Mouse (Mus musculus) hindbrain, embryonic 13.5 days (tissue): ENCODE results near the gene Hyal3. TPM values are rescaled to one million over a fixed set of nuclear protein-coding genes. Genes with fewer than 3 reads are reported as not detected.
A peak's percentile ranks its signal among the peaks of the same experiment; 100 is the strongest.
"Not testable (repeated sequence)": the region's sequence is repeated elsewhere in the genome, so short reads cannot be mapped to it uniquely, and the experiment has no call there.

Experiments used
- ATAC-seq: fragments of 200-750 bp; cut with Nextera tagmentation; 2 replicates; pipeline ENCODE4 v1.8.0; 2017; ENCODE audit warnings: moderate TSS enrichment; ENCODE audit not compliant: low FRiP score
- H3K27ac ChIP-seq: fragments of 300-500 bp; sonication (generic); 2 replicates; pipeline ENCODE4 v1.5.1; 2015; ENCODE audit warnings: inconsistent platforms, mild to moderate bottlenecking, moderate library complexity
- H3K27me3 ChIP-seq: fragments of 300-500 bp; sonication (generic); 2 replicates; pipeline ENCODE4 v1.6.1; 2015; ENCODE audit warnings: mild to moderate bottlenecking, inconsistent platforms
- H3K36me3 ChIP-seq: fragments of 300-500 bp; sonication (generic); 2 replicates; pipeline ENCODE4 v1.6.1; 2015; ENCODE audit warnings: mild to moderate bottlenecking, inconsistent platforms
- H3K4me1 ChIP-seq: fragments of 300-500 bp; sonication (generic); replicated peaks from 2 replicates; pipeline ENCODE4 v1.6.1; 2015; ENCODE audit warnings: inconsistent platforms
- H3K4me2 ChIP-seq: fragments of 300-500 bp; sonication (generic); 2 replicates; pipeline ENCODE4 v1.6.1; 2015; ENCODE audit warnings: inconsistent platforms, mild to moderate bottlenecking, moderate library complexity
- H3K4me3 ChIP-seq: fragments of 300-500 bp; sonication (generic); 2 replicates; pipeline ENCODE4 v1.5.1; 2015; ENCODE audit warnings: mild to moderate bottlenecking, inconsistent platforms
- H3K9ac ChIP-seq: fragments of 300-500 bp; sonication (generic); 2 replicates; pipeline ENCODE4 v1.6.1; 2015; ENCODE audit warnings: mild to moderate bottlenecking, inconsistent platforms
- H3K9me3 ChIP-seq: fragments of 300-500 bp; sonication (generic); 2 replicates; pipeline ENCODE4 v1.6.1; 2016; ENCODE audit warnings: inconsistent platforms
- WGBS: fragments of 180-500 bp; shearing (Covaris S2); methylation state at CpG from one replicate; pipeline ENCODE4 v1.1.7; 2015; 5-methylcytosine and 5-hydroxymethylcytosine counted together
- polyA plus RNA-seq: library from polyadenylated mRNA; unstranded; fragments of >200 nt; fragmentation: Nextera tagmentation; extraction: Ambion mirVana; gene quantifications from 2 replicates; pipeline ENCODE4 v1.2.1, GENCODE M21; 2015

The Hyal3 gene
- polyA plus RNA-seq, 1 experiment from 2014 or later: 1.3 TPM

DNA sequence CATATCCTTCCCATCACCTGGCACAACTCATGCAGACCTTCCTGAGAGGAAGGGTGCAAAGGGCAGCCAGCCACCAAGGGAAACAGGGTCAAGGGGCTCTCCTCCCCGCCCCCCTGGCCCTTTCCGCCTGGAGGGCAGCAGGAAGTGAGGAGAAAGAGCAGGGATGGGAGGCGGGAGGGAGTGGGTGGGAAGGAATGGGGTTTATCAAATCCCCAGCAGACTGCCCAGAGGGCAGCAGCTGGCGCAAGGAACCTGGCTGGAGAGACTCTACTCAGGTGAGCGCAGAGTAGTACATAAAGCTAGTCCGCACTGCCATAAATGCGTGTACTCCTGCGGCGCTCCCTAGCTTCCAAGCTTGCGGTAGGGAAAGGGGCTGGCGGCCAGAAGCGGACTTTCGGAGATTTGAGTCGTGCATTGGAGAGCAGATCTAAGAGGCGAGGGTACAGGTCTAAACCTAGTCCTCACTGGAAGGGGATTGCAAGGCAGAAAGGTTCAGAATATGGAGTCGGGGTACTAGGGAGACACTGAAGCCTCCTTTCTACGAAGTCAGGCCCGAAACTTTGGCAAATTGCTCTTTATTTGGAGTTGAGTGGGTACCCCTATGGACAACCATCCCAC lies 12.8 kb upstream of the Hyal3 start, which contains the start of gene Hyal2:
Gene Hyal2, plus strand, starts transcription at position 244 of the 618 bp plus-strand sequence.
- peaks cover 42% of the 10 kb centered on the region for H3K36me3 ChIP-seq
- no peak for ATAC-seq

DNA sequence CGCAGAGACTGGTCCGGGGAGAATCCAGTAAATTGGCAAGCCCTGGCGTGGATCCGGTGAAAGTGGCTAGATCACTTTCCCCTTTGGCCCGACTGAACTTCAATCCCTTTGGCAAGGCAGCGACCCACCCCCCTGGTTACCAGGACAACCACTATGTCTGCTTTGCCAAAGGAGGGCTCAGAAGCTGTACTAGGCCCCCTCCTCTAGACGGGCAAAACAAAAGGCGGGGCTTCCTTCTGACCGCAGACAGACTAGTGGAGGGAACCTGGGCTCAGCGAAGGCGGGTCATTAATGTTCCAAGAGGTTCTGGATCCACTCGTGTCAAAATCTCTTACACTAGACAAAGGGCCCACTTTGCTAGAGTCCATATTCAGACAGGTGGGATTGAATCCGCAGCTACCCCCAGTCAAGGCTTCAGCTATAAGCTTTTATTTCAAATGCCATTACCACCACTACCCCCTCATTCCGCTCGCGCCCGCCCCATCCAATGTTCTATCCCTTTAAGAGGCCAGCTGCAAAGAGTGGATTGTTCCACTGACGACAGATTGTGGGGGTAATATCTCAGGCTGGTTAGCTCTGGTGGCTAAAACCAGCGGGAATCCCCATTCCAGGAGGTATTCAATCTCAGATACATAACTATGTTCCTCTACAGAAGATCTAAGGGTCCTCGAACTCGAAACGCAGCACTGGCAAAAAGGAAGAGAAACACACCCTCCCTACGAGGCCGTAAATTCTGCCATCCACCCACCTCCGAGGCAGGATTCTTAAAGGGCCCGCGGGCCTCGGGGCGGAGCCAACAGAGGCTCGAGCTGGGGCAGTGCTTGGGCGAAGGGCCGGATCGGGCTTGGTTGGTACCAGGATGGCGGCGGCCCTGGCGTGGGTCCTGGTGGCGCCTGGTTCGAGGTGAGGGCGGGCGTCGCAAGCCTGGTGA lies 12.0 kb upstream of the Hyal3 start:
- Histone ChIP-seq H3K36me3 (peaks cover 50% of the 10 kb centered on the region), H3K9ac (peak overlapping the region; percentile 94), H3K27ac (peak overlapping the region; percentile 85), H3K4me3 (peak overlapping the region; percentile 92), H3K27me3 (no peaks in the 10 kb centered on the region), H3K4me2 (peak overlapping the region; percentile 93), H3K9me3 (no peaks in the 10 kb centered on the region), H3K4me1 (peaks cover 61% of the 10 kb centered on the region)
- peak; percentile 88 for ATAC-seq
- under 1% methylated on average over 40 of the region's 41 CpGs for WGBS

More for the DNA sequence above, 12.8 kb upstream of the Hyal3 start, which contains the start of gene Hyal2:
- peak within 1 kb of the TSS; percentile 94 for H3K9ac ChIP-seq
- peak within 1 kb of the TSS; percentile 92 for H3K4me3 ChIP-seq
- no peaks in the 10 kb centered on the region for H3K9me3 ChIP-seq
- peaks cover 64% of the 10 kb centered on the region for H3K4me1 ChIP-seq
- H3K4me2 ChIP-seq: peak within 1 kb of the TSS; percentile 93
- H3K27ac ChIP-seq: peak within 1 kb of the TSS; percentile 85
- 7% methylated on average over 18 of the region's 18 CpGs for WGBS
- no peaks in the 10 kb centered on the region for H3K27me3 ChIP-seq

DNA sequence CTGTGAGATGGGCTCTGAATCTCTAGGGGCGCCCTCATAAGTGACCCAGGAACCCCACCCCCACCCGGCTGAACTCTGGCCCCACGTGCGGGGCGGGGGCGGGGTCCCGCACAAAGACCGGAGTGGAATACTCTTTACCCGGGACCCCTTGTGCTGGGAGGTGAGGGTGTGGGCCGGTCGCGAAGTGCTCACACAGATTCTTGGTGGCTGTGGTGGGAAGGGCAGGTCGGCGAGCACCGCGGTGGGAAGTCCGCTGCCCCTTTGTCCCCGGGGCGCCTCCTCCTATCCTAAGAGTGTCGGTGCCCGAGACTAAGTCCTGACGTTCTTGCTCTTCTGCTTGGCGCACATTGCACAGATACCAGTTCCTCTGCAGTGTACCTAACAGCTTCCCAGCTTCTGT lies 11.3 kb upstream of the Hyal3 start:
- peak overlapping the region; percentile 92 for H3K4me3 ChIP-seq
- WGBS: under 1% methylated on average over 23 of the region's 23 CpGs
- H3K4me2 ChIP-seq: peak overlapping the region; percentile 93
- peak overlapping the region; percentile 85 for H3K27ac ChIP-seq
- ATAC-seq: peak; percentile 27
- H3K4me1 ChIP-seq: peaks cover 55% of the 10 kb centered on the region
- H3K27me3 ChIP-seq: no peaks in the 10 kb centered on the region
- H3K9ac ChIP-seq: peak overlapping the region; percentile 94
- H3K9me3 ChIP-seq: no peaks in the 10 kb centered on the region
- peaks cover 53% of the 10 kb centered on the region for H3K36me3 ChIP-seq

DNA sequence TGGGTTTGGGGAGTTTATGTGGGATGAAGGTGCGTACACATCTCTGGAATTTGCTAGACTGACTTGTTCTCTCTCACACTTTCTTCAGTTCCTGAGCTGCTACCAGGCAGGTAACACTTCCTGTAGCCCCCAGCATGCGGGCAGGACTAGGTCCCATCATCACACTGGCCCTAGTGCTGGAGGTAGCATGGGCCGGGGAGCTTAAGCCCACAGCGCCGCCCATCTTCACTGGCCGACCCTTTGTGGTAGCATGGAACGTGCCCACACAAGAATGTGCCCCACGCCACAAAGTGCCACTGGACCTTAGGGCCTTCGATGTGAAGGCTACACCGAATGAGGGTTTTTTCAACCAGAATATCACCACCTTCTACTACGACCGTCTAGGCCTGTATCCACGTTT lies 10.6 kb upstream of the Hyal3 start:
- Histone ChIP-seq H3K36me3 (peaks cover 53% of the 10 kb centered on the region), H3K9ac (peak overlapping the region; percentile 94), H3K27ac (peak overlapping the region; percentile 85), H3K27me3 (no peaks in the 10 kb centered on the region), H3K4me1 (peaks cover 53% of the 10 kb centered on the region), H3K4me2 (peak overlapping the region; percentile 93), H3K4me3 (peak overlapping the region; percentile 92), H3K9me3 (no peaks in the 10 kb centered on the region)
- ATAC-seq: no peak
- 54% methylated on average over 13 of the region's 13 CpGs for WGBS

DNA sequence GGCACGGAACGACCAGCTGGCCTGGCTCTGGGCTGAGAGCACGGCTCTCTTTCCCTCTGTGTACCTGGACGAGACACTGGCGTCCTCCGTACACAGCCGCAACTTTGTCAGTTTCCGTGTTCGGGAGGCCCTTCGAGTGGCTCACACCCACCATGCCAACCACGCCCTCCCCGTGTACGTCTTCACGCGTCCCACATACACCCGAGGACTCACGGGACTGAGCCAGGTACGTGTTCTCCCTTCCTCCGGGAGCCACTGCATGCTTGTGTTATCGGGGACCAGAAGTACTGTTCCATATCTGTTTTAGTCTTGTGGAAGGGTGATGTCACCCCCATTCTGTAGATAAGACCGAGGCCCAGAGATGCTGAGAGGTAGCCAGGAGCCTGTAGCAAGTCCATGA lies 9.8 kb upstream of the Hyal3 start:
- H3K27me3 ChIP-seq: no peaks in the 10 kb centered on the region
- ATAC-seq: no peak
- peak overlapping the region; percentile 94 for H3K9ac ChIP-seq
- peaks cover 48% of the 10 kb centered on the region for H3K4me1 ChIP-seq
- 96% methylated on average over 21 of the region's 21 CpGs for WGBS
- H3K4me3 ChIP-seq: peak overlapping the region; percentile 92
- peaks cover 50% of the 10 kb centered on the region for H3K36me3 ChIP-seq
- H3K9me3 ChIP-seq: no peaks in the 10 kb centered on the region
- H3K4me2 ChIP-seq: peak overlapping the region; percentile 93
- peak overlapping the region; percentile 85; the same call in 1 of the 2 replicates for H3K27ac ChIP-seq

DNA sequence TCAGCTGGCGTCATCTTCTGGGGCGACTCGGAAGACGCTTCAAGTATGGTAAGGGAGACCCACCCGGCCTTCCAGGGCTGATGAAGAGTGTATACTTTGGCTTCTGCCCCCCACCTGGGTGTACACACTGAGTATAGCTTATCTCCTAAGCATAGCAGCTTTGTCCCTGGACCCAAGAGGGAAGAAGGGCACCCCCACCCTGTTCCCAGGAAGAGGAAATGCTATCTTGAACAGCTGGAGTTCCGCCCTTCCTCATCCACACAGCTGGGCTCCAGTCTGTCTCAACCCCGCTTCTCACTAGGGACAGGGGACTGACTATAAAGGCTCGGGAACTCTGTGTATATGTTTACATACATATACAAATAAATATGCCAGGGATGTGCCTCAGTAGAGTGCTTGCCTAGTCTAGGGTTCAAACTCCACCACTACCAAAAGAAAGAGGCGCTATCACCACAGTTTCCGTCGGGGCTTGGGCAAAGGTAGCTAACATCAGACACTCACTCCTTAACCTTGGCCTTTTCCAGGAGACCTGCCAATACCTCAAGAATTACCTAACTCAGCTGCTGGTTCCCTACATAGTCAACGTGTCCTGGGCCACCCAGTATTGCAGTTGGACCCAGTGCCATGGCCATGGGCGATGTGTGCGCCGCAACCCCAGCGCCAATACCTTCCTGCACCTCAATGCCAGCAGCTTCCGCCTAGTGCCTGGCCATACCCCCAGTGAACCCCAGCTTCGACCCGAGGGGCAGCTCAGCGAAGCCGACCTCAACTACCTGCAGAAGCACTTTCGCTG lies 8.9 kb upstream of the Hyal3 start:
- ATAC-seq: no peak
- Histone ChIP-seq H3K4me2 (peak overlapping the region; percentile 93), H3K9me3 (no peaks in the 10 kb centered on the region), H3K27me3 (no peaks in the 10 kb centered on the region), H3K4me1 (peaks cover 52% of the 10 kb centered on the region), H3K9ac (peak overlapping the region; percentile 94), H3K27ac (0 out of 2 replicates have a peak overlapping the region, but pooled peaks have one; percentile 4), H3K4me3 (no peak overlapping the region; the same call in 1 of the 2 replicates), H3K36me3 (peaks cover 45% of the 10 kb centered on the region)
- WGBS: 93% methylated on average over 22 of the region's 22 CpGs

DNA sequence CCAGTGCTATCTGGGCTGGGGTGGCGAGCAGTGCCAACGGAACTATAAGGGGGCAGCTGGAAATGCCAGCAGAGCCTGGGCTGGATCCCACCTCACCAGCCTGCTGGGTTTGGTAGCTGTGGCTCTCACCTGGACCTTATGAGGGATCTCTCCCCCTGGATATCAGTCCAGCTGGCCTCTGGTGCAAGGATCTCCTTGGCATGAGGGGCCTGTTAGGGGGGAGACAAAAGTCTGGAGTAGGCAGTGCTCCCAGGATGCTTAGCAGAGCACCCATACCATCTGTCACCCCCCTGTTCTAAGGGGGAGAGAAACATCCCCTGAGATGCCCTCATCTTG lies 8.3 kb upstream of the Hyal3 start:
- no peaks in the 10 kb centered on the region for H3K9me3 ChIP-seq
- no peak overlapping the region for H3K4me3 ChIP-seq
- WGBS: 100% methylated on average over 2 of the region's 2 CpGs
- H3K36me3 ChIP-seq: peaks cover 45% of the 10 kb centered on the region
- peak overlapping the region; percentile 10; the same call in 1 of the 2 replicates for H3K9ac ChIP-seq
- no peak for ATAC-seq
- H3K4me2 ChIP-seq: peak overlapping the region; percentile 3; the same call in 1 of the 2 replicates
- peaks cover 54% of the 10 kb centered on the region for H3K4me1 ChIP-seq
- H3K27ac ChIP-seq: 0 out of 2 replicates have a peak overlapping the region, but pooled peaks have one; percentile 4
- no peaks in the 10 kb centered on the region for H3K27me3 ChIP-seq

DNA sequence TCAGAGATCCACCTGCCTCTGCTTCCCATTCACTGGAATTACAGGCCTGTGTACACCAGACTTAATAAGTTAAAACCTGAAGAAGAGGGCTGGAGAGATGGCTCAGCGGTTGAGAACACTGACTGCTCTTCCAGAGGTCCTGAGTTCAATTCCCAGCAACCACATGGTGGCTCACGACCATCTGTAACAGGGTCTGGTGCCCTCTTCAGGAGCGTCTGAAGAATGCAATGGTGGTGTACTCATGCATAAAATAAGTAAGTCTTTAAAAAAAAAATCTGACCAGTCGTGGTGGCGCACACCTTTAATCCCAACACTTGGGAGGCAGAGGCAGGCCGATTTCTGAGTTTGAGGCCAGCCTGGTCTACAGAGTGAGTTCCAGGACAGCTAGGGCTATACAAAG lies 6.8 kb upstream of the Hyal3 start:
- peaks cover 49% of the 10 kb centered on the region for H3K4me1 ChIP-seq
- H3K27me3 ChIP-seq, H3K4me2 ChIP-seq, H3K9ac ChIP-seq, H3K9me3 ChIP-seq, H3K27ac ChIP-seq, H3K4me3 ChIP-seq, ATAC-seq: not testable (repeated sequence)
- whole genome bisulfite sequencing: 82% methylated on average over 6 of the region's 6 CpGs
- peaks cover 45% of the 10 kb centered on the region for H3K36me3 ChIP-seq

DNA sequence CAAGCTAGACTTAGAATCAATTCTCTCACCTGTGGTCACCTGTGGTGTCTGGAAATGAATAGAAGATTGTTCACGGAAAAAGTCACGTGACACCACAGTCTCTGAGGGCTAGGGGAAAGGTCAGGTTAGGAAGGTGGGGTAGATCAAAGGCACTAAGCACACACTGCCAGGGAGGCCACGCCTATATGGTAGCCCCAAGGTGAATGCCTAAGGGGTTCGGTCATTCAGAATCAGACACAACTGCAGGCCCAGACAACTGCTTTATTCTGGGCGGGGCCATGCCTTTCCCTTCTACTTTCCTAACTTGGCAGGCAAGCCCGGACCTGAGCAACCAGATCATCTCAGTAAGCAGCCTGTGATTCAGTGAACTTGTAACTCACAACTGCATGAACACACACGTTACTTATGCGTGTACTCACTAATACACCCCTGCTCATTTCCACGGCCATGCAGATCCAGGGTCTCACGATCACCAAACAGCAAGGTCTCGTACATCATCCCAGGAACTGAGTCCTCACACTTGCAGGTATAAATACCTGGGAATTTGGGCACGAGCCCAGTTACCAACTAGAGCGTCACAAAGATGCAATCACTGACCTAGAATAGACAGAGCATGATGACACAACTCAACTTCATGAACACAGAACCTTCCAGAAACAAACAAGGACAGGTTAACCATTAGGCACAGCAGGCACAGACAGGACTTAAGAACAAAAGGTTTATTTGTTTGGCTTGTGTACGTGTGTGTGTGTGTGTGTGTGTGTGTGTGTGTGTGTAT lies 4.8 kb upstream of the Hyal3 start:
- no peak overlapping the region for H3K4me3 ChIP-seq
- H3K27ac ChIP-seq: no peak overlapping the region
- no peaks in the 10 kb centered on the region for H3K27me3 ChIP-seq
- no peak overlapping the region for H3K9ac ChIP-seq
- no peak for ATAC-seq
- H3K36me3 ChIP-seq: peaks cover 43% of the 10 kb centered on the region
- WGBS: 88% methylated on average over 14 of the region's 14 CpGs
- H3K4me1 ChIP-seq: peaks cover 52% of the 10 kb centered on the region
- H3K9me3 ChIP-seq: no peaks in the 10 kb centered on the region
- no peak overlapping the region for H3K4me2 ChIP-seq

DNA sequence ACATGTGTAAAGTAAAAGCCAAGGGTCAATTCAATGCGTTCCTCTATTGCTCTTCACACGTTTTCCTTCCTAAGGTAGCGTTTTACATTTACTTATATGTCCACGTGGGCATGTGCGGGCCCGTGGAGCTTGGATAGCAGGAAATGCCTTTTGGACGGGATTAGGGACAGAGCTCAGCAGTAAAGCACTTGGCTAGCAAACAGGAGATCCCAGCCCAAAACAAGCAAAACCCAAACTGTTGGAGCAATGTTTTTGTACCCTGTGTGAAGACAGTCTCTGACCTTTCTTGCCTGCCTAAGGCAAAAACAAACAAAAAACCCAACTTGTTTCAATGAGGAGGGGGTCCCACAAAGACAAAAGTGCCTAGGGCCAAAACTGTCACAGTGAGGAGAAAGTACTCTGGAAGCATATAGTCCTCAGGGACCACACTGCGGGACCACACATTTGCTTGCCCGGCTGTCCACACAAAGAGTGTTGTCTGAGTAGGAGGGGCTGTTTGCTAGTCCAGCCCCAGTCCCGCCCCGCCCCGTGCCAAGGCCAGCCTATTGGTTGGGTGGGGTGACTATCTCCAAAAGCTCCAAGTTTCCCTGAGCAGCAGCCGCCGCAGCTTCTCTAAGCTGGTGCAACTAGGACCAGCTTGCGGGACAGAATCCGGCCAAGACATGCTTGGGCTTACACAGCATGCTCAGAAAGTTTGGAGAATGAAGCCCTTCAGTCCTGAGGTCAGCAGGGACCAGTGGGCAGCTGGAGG lies 4.1 kb upstream of the Hyal3 start, which contains the start of gene Hyal1:
Gene Hyal1, plus strand, starts transcription at position 571 of the 751 bp plus-strand sequence.
- Histone ChIP-seq H3K9me3 (no peaks in the 10 kb centered on the region), H3K27ac (no peak within 1 kb of the TSS; the same call in 1 of the 2 replicates), H3K27me3 (no peaks in the 10 kb centered on the region), H3K36me3 (peaks cover 35% of the 10 kb centered on the region), H3K4me1 (peaks cover 52% of the 10 kb centered on the region), H3K4me3 (peak within 1 kb of the TSS; percentile 20), H3K4me2 (peak within 1 kb of the TSS; percentile 48), H3K9ac (peak within 1 kb of the TSS; percentile 26)
- WGBS: 32% methylated on average over 16 of the region's 16 CpGs
- peak; percentile 16; the same call in 1 of the 2 replicates for ATAC-seq
